Mouse (Mus musculus) ES-Bruce4 (cell line): Measurements from ENCODE around the gene Anp32e.
"Not testable (repeated sequence)": the region's sequence is repeated elsewhere in the genome, so short reads cannot be mapped to it uniquely, and the experiment has no call there.

ENCODE experiments used
- CTCF ChIP-seq: IDR thresholded peaks from one replicate; pipeline ENCODE4 v1.8.1; 2011; ENCODE audit warnings: low read depth, low read length
- EP300 ChIP-seq: IDR thresholded peaks from 2 replicates; pipeline ENCODE4 v1.6.1; 2011; ENCODE audit warnings: low read depth, low read length; ENCODE audit not compliant: insufficient read depth

DNA sequence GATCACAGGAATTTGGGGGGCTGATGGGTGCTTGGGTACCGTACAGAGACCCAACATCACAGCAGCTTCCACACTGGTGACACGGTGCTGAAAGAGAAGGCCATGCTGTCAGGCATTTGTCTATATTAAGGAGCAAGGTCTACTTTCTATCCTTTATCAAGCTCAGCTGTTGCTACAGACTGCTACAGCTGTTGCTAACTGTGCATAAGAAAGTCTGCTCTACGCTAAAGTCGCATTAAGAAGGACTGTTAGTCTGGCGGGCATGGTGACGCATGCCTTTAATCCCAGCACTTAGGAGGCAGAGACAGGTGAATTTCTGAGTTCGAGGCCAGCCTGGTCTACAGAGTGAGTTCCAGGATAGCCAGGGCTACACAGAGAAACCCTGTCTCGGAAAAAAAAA lies 33.1 kb downstream of the Anp32e start:
- not testable (repeated sequence) for TF ChIP-seq CTCF, EP300
